Mouse (Mus musculus) lung, adult 2 months (tissue): ENCODE measurements at regions not wholly inside any gene's neighbourhood (a gene's known extent, or its start where the extent isn't known, plus 50 kb on each side); places are given as distances from the start of the nearest gene placed in this dataset.

Source experiments
- CTCF ChIP-seq: fragments of 200-500 bp; IDR thresholded peaks from 2 replicates; pipeline ENCODE4 v1.5.1; 2011; ENCODE audit warnings: mild to moderate bottlenecking, low read length, control low read depth; ENCODE audit not compliant: insufficient read depth
- POLR2A ChIP-seq: fragments of 200-500 bp; IDR thresholded peaks from 2 replicates; pipeline ENCODE4 v1.6.1; 2011; ENCODE audit warnings: low read depth, mild to moderate bottlenecking, control low read depth, low read length, borderline replicate concordance; ENCODE audit errors: extremely low read depth

DNA sequence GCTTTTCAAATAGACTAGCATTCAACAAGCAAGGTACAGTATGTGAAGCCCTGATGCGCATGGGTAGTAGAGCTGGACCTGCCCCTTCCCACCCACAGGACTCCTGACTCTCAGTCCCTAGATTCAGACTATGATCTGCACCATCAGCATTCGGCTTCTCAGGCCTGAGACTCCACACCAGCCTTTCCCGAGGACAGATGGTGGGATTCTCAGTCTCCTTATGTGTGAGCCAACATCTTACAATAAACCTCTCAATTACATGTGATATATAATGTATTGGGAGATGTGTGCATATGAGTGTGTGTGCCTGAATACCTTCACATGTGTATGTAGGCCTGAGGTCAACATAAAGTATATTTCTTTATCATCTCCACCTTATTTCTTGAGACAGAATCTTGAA, 268.3 kb downstream of the Rybp start:
- TF ChIP-seq POLR2A (no peak), CTCF (no peak)
